Mouse (Mus musculus): ENCODE results near the gene Lztfl1.
"Not testable (repeated sequence)": the region's sequence is repeated elsewhere in the genome, so short reads cannot be mapped to it uniquely, and the experiment has no call there.

The Lztfl1 gene

DNA sequence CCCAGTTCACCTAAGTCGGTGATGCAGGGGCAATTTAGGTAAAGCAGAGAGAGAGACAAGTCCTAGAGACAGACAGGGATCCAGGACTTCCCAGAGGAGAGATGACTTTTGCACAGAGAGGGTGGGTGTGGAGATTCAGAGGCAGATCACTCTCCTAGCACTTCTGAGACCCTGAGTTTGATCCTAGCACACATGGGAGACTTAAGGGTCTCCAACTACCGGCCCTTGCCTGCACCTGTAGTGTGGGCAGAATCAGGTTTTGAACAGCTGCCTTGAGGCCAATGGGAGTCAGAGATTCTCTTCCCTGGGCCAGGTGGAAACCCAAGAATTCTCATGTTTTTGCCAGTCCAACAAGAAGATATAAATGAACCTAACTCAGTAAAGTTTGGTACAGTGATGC is 38.3 kb downstream of the Lztfl1 start:
- no peak for DNase-seq (ENCODE audit: low spot score)

DNA sequence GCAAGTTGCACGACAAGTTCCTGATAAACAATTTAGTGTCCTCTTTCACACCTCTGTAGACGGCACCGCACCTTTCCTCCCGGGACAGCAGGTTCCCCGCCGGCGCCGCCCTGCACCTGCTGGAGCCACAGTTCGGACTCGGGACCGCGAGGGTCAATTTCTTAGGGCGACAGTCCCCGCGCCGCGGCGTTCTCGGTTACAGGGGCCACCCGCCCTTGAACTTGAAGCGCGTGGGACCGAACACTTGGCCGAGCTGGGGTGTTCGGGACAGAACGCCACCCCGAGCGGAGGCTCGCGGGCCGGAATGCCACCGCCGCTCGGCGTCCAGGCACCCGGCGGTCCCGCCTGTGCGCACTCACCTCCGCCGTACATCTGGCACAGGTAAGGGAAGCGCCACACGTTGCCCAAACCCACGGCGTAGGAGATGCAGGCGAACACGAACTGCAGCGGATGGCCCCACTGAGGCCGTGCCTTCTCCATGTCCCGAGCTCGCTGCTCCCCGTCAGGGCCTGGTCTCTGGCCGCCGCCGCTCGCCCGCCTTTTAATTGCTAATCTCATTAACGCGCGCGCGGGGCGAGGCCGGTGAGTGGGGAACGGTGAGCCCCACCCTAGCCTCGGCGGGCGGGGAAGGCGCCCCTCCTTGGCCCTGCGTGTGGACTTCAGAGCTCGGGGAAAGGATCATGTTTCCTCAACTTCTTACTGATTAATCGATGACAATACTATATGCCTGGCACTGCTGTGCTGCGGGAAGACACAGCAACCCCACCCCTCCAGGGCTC is 39.0 kb downstream of the Lztfl1 start, which contains the start of the genes Ccr9 and Slc6a20a:
Ccr9 (plus strand) TSS at position 113 of the 779 bp plus-strand sequence.
Slc6a20a (minus strand) TSS at position 559 of the 779 bp plus-strand sequence.
- peak; percentile 18 for DNase-seq (ENCODE audit: low spot score)

DNA sequence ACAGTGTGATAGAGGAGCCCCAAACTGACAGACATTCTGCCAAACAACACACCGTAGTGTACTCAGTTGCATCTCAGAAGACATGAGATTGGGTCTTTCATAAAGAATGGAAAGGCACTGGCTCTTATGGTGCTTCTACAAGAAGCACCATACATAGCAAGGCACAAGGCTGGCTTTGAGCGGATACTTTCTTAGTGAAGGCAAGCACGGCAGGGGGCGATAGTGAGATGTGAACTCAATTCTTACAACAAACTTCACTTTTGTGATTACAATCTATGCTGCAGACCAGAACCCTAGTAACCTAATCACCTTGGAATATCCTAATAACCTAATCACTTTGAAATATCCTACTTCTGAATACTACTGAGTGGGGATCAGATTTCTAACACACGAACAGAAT is 51.9 kb downstream of the Lztfl1 start:
- DNase-seq (ENCODE audit: low spot score), result peak; percentile 46

DNA sequence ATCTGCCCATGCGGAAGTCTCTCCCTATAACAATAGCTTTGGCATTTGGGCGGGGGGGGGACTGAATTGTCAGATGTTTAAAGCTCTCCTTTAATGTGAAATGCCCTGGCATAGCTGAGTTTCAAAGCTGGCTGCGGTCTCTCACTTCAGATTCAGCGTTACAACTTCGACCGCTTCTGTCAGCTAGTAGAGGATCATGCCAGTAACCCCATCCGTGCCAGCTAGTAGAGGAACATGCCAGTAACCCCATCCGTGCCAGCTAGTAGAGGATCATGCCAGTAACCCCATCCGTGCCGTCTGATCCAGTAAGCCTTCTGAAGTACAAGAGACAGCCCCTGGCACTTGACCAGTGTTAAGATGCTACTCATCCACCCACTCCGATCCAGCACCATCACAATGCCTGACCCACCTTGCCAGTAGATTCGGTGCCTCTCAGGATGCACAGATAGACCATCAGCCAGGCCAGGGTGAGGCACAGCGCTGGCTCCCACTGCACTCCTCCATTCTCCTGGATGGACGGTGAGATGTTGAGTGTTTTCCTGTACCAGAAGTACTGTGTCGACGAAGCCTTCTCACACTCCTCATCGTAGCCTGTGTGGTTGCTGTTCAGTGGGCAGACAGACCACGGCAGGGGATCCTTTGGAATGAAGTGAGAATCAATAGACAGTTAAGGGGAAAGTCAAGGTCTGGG is 57.4 kb downstream of the Lztfl1 start:
- DNase-seq (ENCODE audit: low spot score), result not testable (repeated sequence)

DNA sequence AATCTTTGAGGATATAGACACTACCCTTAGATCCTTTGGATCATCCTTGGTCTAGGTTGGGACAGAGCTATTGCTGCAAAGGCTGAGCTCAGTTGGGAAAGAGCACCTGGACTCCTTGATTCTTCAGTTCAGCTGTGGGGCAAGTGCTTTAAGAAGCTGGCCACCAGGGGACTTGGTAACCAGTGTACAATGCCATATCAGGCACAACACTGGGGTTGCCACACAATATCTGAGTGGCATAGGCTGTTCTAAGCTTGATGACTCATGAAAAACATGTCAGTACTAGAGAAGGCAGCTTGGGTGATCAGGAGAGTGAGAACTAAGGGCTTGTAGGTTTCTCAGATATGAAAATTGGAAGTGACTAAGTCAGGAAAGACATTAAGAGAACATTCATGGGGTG is 58.5 kb downstream of the Lztfl1 start:
- DNase-seq (ENCODE audit: low spot score), result no peak

DNA sequence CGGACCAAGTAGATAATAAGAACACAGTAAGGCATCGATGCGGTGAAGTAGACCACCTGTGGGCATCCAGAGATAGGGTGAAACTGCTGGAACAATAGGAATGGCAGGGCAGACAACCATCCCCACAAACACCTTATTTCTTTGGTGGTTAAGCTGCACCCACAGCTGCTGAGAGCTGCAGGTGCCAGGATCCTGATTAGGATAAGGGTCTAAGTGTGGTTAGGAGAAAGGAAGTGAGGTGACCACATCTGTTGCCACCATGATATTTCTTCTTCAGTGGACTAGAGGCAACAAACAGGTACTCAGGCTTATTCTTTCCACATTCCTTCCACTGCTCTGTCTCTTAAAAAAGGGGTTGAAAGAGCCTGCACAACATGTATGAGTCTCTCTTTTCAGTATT is 60.0 kb downstream of the Lztfl1 start:
- DNase-seq (ENCODE audit: low spot score), result no peak

DNA sequence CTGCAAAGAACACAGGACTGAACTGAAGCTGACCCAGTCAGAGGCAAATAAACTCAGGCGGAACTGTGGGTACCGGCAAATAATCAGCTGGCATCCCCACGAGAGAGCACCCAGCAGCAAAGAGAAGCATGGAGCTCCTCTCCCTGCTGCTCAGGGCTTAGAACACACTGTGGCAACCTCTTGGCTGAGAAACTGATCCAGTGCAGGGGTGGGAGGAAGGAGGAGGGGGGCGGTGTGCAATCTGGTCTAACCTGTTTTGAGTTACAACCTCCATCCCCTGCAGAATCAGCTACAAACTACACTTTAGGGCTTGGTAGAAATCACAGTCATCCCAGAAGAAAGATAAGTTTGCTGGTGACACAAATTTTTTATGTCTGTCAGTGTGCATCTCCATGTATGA is 66.1 kb downstream of the Lztfl1 start:
- no peak for DNase-seq (ENCODE audit: low spot score)

DNA sequence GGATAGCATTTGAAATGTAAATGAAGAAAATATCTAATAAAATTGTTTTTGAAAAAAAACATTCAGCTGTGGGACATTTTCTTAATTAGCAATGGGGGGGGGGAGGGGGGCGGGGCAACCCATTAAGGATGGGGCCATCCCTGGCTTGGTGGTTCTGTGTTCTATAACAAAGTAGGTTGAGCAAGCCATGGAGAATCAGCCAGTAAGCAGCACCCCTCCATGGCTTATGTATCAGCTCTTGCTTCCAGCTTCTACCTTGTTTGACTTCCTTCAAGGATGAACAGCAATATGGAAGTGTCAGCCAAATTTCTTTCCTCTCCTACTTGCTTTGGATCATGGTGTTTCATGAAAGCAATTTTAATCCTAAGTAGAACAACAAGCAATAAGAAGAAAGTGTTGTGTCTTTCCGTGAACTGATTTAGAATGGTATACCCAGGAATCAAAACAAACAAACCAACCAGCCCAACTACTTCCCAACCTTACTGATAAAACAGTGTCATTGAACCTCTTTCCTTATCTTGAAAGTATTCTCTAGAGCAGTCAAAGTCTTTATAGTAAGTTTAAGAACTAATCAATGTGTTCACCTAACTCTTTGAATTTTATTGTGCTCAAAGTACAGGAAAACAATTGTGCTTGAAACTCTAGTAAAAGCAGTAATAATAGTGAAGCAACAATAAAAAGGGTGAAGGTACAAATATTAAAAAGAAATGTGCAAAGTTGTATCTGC is 67.5 kb downstream of the Lztfl1 start:
- no peak for DNase-seq (ENCODE audit: low spot score)

All from T-cell, adult 2 months (primary cell).